Mouse (Mus musculus) spleen, postnatal 10 days (tissue): ENCODE measurements around the gene Agpat2.

Experiments used
- DNase-seq, 2 experiments: peaks; one replicate each; pipeline ENCODE4 v3.0.0; 2021 to 2022; ENCODE audit warnings: low spot score in 2 of 2

Agpat2 gene

GRCm38 (mm10) chr2:26626081-26626480, 21.9 kb upstream of the Agpat2 start:
- no peak for DNase-seq

GRCm38 (mm10) chr2:26625419-26625818, 21.2 kb upstream of the Agpat2 start:
- no peak for DNase-seq

GRCm38 (mm10) chr2:26622984-26623383, 18.8 kb upstream of the Agpat2 start:
- no peak for DNase-seq

- DNase-seq, result no peak
Measured at GRCm38 (mm10) chr2:26621246-26621645, 17.0 kb upstream of the Agpat2 start.

GRCm38 (mm10) chr2:26617928-26618327, 13.7 kb upstream of the Agpat2 start:
- DNase-seq, result no peak

- DNase-seq, result no peak
Measured at GRCm38 (mm10) chr2:26617331-26617730, 13.1 kb upstream of the Agpat2 start.

GRCm38 (mm10) chr2:26615459-26616124, 11.4 kb upstream of the Agpat2 start:
- no peak for DNase-seq

- DNase-seq, result no peak
Measured at GRCm38 (mm10) chr2:26614903-26615302, 10.7 kb upstream of the Agpat2 start.

- no peak for DNase-seq
Measured at GRCm38 (mm10) chr2:26611896-26612295, 7.7 kb upstream of the Agpat2 start.

- DNase-seq, result no peak
Measured at GRCm38 (mm10) chr2:26611054-26611453, 6.8 kb upstream of the Agpat2 start.

- no peak for DNase-seq
Measured at GRCm38 (mm10) chr2:26610526-26610925, 6.3 kb upstream of the Agpat2 start.

GRCm38 (mm10) chr2:26609261-26609661, 5.0 kb upstream of the Agpat2 start:
- no peak for DNase-seq

- no peak for DNase-seq
Measured at GRCm38 (mm10) chr2:26608781-26609180, 4.6 kb upstream of the Agpat2 start.

- DNase-seq, result no peak
Measured at GRCm38 (mm10) chr2:26607056-26607910, 3.1 kb upstream of the Agpat2 start.

GRCm38 (mm10) chr2:26606579-26606978, 2.4 kb upstream of the Agpat2 start:
- DNase-seq, result no peak

- no peak for DNase-seq
Measured at GRCm38 (mm10) chr2:26605331-26605730, 1.1 kb upstream of the Agpat2 start.

GRCm38 (mm10) chr2:26603159-26603558, 1.1 kb downstream of the Agpat2 start:
- DNase-seq, result no peak

- no peak for DNase-seq
Measured at GRCm38 (mm10) chr2:26602631-26603030, 1.6 kb downstream of the Agpat2 start.

- no peak for DNase-seq
Measured at GRCm38 (mm10) chr2:26601595-26601994, 2.6 kb downstream of the Agpat2 start.

- no peak for DNase-seq
Measured at GRCm38 (mm10) chr2:26600664-26601063, 3.6 kb downstream of the Agpat2 start.

GRCm38 (mm10) chr2:26599965-26600364, 4.3 kb downstream of the Agpat2 start:
- DNase-seq, result no peak

- no peak for DNase-seq
Measured at GRCm38 (mm10) chr2:26598462-26598861, 5.8 kb downstream of the Agpat2 start.

- DNase-seq, result no peak
Measured at GRCm38 (mm10) chr2:26597810-26598209, 6.4 kb downstream of the Agpat2 start.
